In the genomic region with DNA sequence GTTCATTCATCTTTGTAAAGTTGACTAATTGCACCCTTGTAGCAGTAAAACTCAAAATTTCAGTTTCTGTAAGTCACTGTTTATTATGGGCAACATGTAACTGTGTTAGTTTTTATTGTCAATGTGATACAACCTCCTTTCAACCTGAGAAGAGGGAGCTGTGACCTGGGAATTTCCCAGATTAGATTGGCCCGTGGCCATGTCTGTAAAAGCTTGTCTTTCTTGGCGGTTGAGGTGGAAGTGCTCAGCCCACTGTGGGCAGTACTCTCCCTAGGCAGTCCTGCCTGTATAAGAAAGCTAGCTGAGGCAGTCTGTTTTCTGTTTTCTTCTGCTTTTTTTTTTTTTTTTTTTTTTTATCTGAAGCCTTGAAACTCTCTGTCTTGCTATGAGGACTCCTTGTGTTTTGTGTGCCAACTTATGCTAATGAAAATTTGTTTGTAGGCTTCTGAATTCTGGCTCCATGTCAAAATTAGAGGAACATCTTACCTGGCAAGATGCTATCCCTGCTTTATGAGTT, we compare ENCODE assay signal across 8 mouse cellular contexts. TPM values are rescaled to one million over a fixed set of nuclear protein-coding genes. Genes with fewer than 3 reads are reported as not detected.
DNase-seq lines count a peak whose midpoint lies in the region; ATAC-seq and TF ChIP-seq lines count a peak whose summit lies in the region.

No protein-coding gene starts in this region.

- no peak overlapping the region for H3K27ac ChIP-seq in lung, embryonic 15.5 days
- H3K27ac ChIP-seq in lung, postnatal 0 days (ENCODE audit: low read length), result no peak overlapping the region
- no peak overlapping the region for H3K27ac ChIP-seq in forebrain, embryonic 11.5 days (ENCODE audit: low read depth, low read length)
- no peak overlapping the region for H3K27ac ChIP-seq in limb, embryonic 14.5 days (replicated peaks; ENCODE audit: low read depth, low read length)
- no peak overlapping the region for H3K27ac ChIP-seq in testis, adult 2 months (ENCODE audit: control insufficient read depth, insufficient read depth, low read depth, low read length)

- no peak for DNase-seq in lung, postnatal 0 days (ENCODE audit: low spot score)
- no peak for DNase-seq in forebrain, embryonic 11.5 days (ENCODE audit: low spot score)
- DNase-seq in limb, embryonic 14.5 days (ENCODE audit: low spot score), result no peak
- no peak for DNase-seq in retina, embryonic 14.5 days (ENCODE audit: low spot score)
- DNase-seq in spleen, postnatal 36 days (ENCODE audit: low spot score in 2 of 2), result no peak
- DNase-seq in thymus, postnatal 14 days, result no peak

- no peak overlapping the region for H3K9ac ChIP-seq in lung, embryonic 15.5 days
- no peak overlapping the region for H3K9ac ChIP-seq in lung, postnatal 0 days (replicated peaks; ENCODE audit: low read depth)
- no peak overlapping the region for H3K9ac ChIP-seq in forebrain, embryonic 11.5 days (ENCODE audit: low read length)
- no peak overlapping the region for H3K9ac ChIP-seq in limb, embryonic 14.5 days (ENCODE audit: low read depth, low read length, severe bottlenecking)

- TF ChIP-seq CTCF in lung, postnatal 0 days (IDR thresholded peaks at IDR 0.05), result no peak
- TF ChIP-seq CTCF in testis, adult 2 months (IDR thresholded peaks at IDR 0.05; ENCODE audit: control insufficient read depth, insufficient read depth, insufficient replicate concordance, low read depth, low read length), result no peak

- TF ChIP-seq POLR2A in limb, embryonic 14.5 days (IDR thresholded peaks at IDR 0.05; ENCODE audit: borderline replicate concordance, extremely low read depth, insufficient read depth, insufficient read length), result no peak
- no peak for TF ChIP-seq POLR2A in testis, adult 2 months (IDR thresholded peaks at IDR 0.05; ENCODE audit: control insufficient read depth, low read depth, low read length)

- no peaks in the 10 kb centered on the region for H3K27me3 ChIP-seq in lung, embryonic 15.5 days
- no peaks in the 10 kb centered on the region for H3K27me3 ChIP-seq in lung, postnatal 0 days (replicated peaks; ENCODE audit: insufficient read depth, low read length)
- H3K27me3 ChIP-seq in forebrain, embryonic 11.5 days (ENCODE audit: control insufficient read depth, insufficient read depth, low read length), result no peaks in the 10 kb centered on the region
- no peaks in the 10 kb centered on the region for H3K27me3 ChIP-seq in limb, embryonic 14.5 days (ENCODE audit: control insufficient read depth, insufficient read depth, low read length)
- H3K27me3 ChIP-seq in testis, adult 2 months (ENCODE audit: control insufficient read depth, insufficient read depth, low read length), result no peaks in the 10 kb centered on the region

- no peak for TF ChIP-seq EP300 in lung, postnatal 0 days (IDR thresholded peaks at IDR 0.05)

- H3K4me2 ChIP-seq in lung, embryonic 15.5 days, result peak overlapping the region; percentile 71
- H3K4me2 ChIP-seq in lung, postnatal 0 days (replicated peaks; ENCODE audit: low read depth, low read length), result no peak overlapping the region
- H3K4me2 ChIP-seq in forebrain, embryonic 11.5 days (ENCODE audit: low read depth, low read length, severe bottlenecking), result peak overlapping the region; percentile 70
- H3K4me2 ChIP-seq in limb, embryonic 14.5 days (replicated peaks; ENCODE audit: low read depth, low read length, severe bottlenecking), result peak overlapping the region; percentile 59; the same call in 1 of the 2 replicates

- peak overlapping the region; percentile 76 for H3K4me3 ChIP-seq in lung, embryonic 15.5 days
- no peak overlapping the region for H3K4me3 ChIP-seq in lung, postnatal 0 days (ENCODE audit: low read depth, low read length)
- H3K4me3 ChIP-seq in forebrain, embryonic 11.5 days (ENCODE audit: low read depth, low read length), result peak overlapping the region; percentile 91
- peak overlapping the region; percentile 85 for H3K4me3 ChIP-seq in limb, embryonic 14.5 days (replicated peaks; ENCODE audit: low read length)
- H3K4me3 ChIP-seq in testis, adult 2 months (ENCODE audit: control insufficient read depth, low read depth, low read length), result peak overlapping the region; percentile 39; the same call in 1 of the 2 replicates

- peaks cover 13% of the 10 kb centered on the region for H3K4me1 ChIP-seq in lung, embryonic 15.5 days
- peaks cover 4% of the 10 kb centered on the region; the same call in 1 of the 2 replicates for H3K4me1 ChIP-seq in lung, postnatal 0 days (ENCODE audit: insufficient read depth, low read depth, low read length)
- H3K4me1 ChIP-seq in forebrain, embryonic 11.5 days (replicated peaks; ENCODE audit: control insufficient read depth, insufficient read depth, low read length), result peaks cover 2% of the 10 kb centered on the region; the same call in 1 of the 2 replicates
- H3K4me1 ChIP-seq in limb, embryonic 14.5 days (ENCODE audit: control insufficient read depth, insufficient read depth, low read length), result peaks cover 14% of the 10 kb centered on the region
- peaks cover 5% of the 10 kb centered on the region; the same call in 1 of the 2 replicates for H3K4me1 ChIP-seq in testis, adult 2 months (ENCODE audit: control insufficient read depth, insufficient read depth, low read length)

- ATAC-seq in lung, embryonic 15.5 days (ENCODE audit: borderline replicate concordance, extremely low read depth, low FRiP score, low TSS enrichment), result no peak
- ATAC-seq in lung, postnatal 0 days, result no peak
- no peak for ATAC-seq in forebrain, embryonic 11.5 days (replicated peaks; ENCODE audit: low FRiP score)
- no peak for ATAC-seq in limb, embryonic 14.5 days (ENCODE audit: low FRiP score, low read depth)

- no peaks in the 10 kb centered on the region for H3K9me3 ChIP-seq in lung, embryonic 15.5 days
- no peaks in the 10 kb centered on the region for H3K9me3 ChIP-seq in lung, postnatal 0 days (ENCODE audit: low read length)
- no peaks in the 10 kb centered on the region for H3K9me3 ChIP-seq in forebrain, embryonic 11.5 days (ENCODE audit: control insufficient read depth, low read length)
- no peaks in the 10 kb centered on the region for H3K9me3 ChIP-seq in limb, embryonic 14.5 days (ENCODE audit: control insufficient read depth, low read length)

- no peaks in the 10 kb centered on the region for H3K36me3 ChIP-seq in lung, embryonic 15.5 days
- H3K36me3 ChIP-seq in lung, postnatal 0 days (ENCODE audit: insufficient read depth, low read length), result no peaks in the 10 kb centered on the region
- H3K36me3 ChIP-seq in forebrain, embryonic 11.5 days (ENCODE audit: control insufficient read depth, insufficient read depth, low read length), result peaks cover 3% of the 10 kb centered on the region; the same call in 1 of the 2 replicates
- peaks cover 5% of the 10 kb centered on the region; the same call in 1 of the 2 replicates for H3K36me3 ChIP-seq in limb, embryonic 14.5 days (ENCODE audit: control insufficient read depth, insufficient read depth, low read length)
- H3K36me3 ChIP-seq in testis, adult 2 months (ENCODE audit: control insufficient read depth, insufficient read depth, low read length), result no peaks in the 10 kb centered on the region

- 66% methylated on average over 2 of the region's 2 CpGs for WGBS in lung, embryonic 15.5 days
- WGBS in lung, postnatal 0 days, result 69% methylated on average over 2 of the region's 2 CpGs
- WGBS in forebrain, embryonic 11.5 days, result 90% methylated on average over 2 of the region's 2 CpGs
- 63% methylated on average over 2 of the region's 2 CpGs for WGBS in limb, embryonic 14.5 days

RNA-seq across cellular contexts. Expression of a gene that starts 2.1 kb away (rescaled TPM):
- 40.1 and 44.1 TPM in 2 replicates for polyA plus RNA-seq in lung, embryonic 15.5 days (2015; fragmentation: Nextera tagmentation; extraction: Ambion mirVana)
- polyA plus RNA-seq in lung, postnatal 0 days (2015; fragmentation: Nextera tagmentation; extraction: Ambion mirVana), result 14.8 and 19.6 TPM in 2 replicates
- polyA plus RNA-seq in forebrain, embryonic 11.5 days (2014; fragmentation: Nextera tagmentation; extraction: Ambion mirVana), result 123 and 136 TPM in 2 replicates
- polyA plus RNA-seq in limb, embryonic 14.5 days (2012; rRNA removed), result 48.5 and 50.5 TPM in 2 replicates
- polyA plus RNA-seq in limb, embryonic 14.5 days (2014; fragmentation: Nextera tagmentation; extraction: Ambion mirVana), result 47.8 and 53.3 TPM in 2 replicates
- polyA plus RNA-seq in testis, adult 2 months (2012; rRNA removed), result 32.6 and 33.1 TPM in 2 replicates
